Mouse (Mus musculus): ENCODE measurements around the gene Ugt1a6a. TPM values are rescaled to one million over a fixed set of nuclear protein-coding genes. Genes with fewer than 3 reads are reported as not detected.
A peak's percentile ranks its signal among the peaks of the same experiment; 100 is the strongest.
"Not testable (repeated sequence)": the region's sequence is repeated elsewhere in the genome, so short reads cannot be mapped to it uniquely, and the experiment has no call there.

Gene Ugt1a6a
- total RNA-seq, 2 experiments from 2014 or later = 2.2 to 2.7 TPM

GRCm38 (mm10) chr1:88133908-88134456 lies 627 bp upstream of the Ugt1a6a start:
- no peak for DNase-seq
- intact Hi-C loops (cut with DNase I) = no loop called here

DNA sequence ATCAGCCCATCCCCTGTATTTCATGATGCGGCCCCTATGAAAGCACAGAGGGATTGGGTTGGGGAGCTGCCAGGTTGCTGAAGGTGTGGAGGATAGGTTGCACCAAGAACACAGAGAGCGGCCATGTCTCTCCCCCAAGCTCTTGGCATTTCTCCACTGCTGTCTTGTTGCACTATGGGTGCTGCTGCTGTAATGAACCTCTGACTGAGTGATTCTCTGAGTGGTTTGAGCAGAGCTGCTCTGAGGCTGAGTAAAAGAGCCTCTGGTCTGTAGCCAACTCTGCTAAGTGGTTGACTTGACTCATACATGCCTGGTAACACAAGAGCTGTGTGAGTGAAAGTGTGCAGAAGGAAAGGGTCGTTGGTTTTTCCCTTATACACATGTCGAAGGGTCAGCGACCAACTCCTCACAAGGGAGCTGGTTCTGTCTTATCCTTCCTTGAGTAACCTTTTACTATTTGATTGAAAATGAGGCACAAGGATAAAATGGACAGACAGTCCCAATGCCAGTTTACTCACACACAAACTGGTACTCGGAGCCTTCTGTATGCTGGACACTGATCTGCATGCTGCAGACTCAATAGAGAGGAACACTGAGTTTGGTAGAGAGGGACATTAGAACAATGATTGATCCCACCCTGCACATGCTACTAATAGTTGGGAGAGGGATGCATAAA lies 758 bp downstream of the Ugt1a6a start:
- DNase-seq; intact Hi-C loops (cut with DNase I): not testable (repeated sequence)

DNA sequence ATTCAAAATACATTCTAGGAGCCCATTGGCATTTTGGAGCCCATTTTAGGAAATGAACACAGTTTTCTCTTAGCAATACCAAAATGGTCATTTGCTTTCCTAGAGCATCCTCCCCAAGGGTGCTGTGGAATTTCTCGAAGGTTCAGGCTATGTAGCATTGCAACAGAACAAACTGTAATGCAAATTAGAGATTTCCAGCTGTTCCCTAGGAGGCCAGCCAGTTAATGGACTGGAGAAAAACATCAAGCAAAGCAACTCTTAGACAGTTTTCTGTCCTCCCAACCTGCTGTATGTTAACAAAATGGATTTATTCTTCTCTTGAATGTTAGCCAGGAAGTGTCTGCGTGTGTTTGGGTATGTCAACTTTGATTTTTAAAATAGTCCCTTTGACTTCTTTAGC lies 2.0 kb downstream of the Ugt1a6a start:
- intact Hi-C loops (cut with DNase I) = no loop called here
- peak; percentile 27 to 33 for DNase-seq

GRCm38 (mm10) chr1:88137264-88137663 lies 2.7 kb downstream of the Ugt1a6a start:
- DNase-seq = no peak
- intact Hi-C loops (cut with DNase I) = no loop called here

GRCm38 (mm10) chr1:88138145-88138544 lies 3.5 kb downstream of the Ugt1a6a start:
- no peak for DNase-seq
- intact Hi-C loops (cut with DNase I) = no loop called here

DNA sequence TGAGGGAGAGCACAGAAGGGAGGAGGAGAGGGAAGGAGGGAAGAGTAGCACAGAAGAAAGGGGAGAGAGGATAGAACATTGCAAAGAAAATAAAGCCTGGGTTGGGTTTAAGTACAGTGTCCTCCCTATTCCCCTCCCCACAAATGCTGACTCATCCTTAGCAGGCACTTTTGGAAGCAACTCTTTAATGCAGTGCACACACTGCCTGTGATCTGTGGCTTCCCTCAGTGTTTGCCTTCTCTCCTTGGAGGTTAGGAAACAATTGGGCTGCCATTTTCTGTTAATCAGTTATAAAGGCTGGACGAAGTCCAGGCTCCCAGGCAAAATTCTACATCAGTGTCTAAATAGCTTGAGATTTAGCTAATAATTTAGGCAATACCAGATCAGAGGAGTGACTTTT lies 5.9 kb downstream of the Ugt1a6a start:
- intact Hi-C loops (cut with DNase I); DNase-seq: not testable (repeated sequence)

GRCm38 (mm10) chr1:88143966-88144675 lies 9.5 kb downstream of the Ugt1a6a start:
- intact Hi-C loops (cut with DNase I) = not testable (repeated sequence)

DNA sequence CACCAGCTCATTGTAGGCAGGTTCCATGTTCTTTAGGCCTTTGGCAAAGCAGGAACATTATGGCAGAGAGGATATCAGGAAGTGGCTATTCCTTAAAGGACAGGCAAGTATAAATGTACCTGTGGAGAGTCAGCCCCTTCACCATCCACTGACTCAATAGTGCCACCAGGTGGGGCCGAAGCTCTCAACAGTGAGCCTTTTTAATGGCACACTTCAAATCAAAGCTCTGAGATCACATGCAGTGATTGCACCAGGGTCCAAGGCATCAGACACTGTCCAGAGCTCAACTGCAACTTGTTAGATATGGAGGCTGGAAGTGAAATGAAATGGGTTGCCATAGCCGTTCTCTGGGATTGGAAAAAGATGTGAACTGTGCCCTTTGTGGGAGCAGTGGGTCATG lies 10.7 kb downstream of the Ugt1a6a start:
- intact Hi-C loops (cut with DNase I); DNase-seq: not testable (repeated sequence)

More at GRCm38 (mm10) chr1:88143966-88144675, 9.5 kb downstream of the Ugt1a6a start:
- peak in 1 of 2 experiments; percentile 52 for DNase-seq

DNA sequence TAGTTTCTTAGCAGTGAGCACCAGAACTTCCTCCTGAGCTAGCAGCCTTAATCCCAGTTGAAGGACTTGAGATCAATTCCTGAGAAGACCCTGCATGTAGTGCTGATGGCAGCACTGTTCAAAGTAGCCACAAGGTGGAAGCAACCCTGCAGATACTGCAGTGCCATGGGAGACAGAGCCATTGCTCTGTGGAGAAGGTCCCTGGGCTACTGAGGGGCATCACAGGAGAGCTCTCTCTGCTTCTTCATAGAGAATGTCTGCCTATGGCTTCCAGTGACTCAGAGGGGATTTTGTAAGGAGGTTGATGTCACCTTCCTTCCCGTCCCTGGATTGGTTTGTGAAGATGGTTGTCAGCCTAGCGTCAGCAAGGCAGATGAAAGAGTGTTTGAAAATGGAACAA lies 15.5 kb downstream of the Ugt1a6a start:
- DNase-seq = not testable (repeated sequence)
- intact Hi-C loops (cut with DNase I) = loop anchor here (5.0 kb wide), 1 partner anchor 127 kb away; the partner anchor contains the start of genes Hjurp and Trpm8

DNA sequence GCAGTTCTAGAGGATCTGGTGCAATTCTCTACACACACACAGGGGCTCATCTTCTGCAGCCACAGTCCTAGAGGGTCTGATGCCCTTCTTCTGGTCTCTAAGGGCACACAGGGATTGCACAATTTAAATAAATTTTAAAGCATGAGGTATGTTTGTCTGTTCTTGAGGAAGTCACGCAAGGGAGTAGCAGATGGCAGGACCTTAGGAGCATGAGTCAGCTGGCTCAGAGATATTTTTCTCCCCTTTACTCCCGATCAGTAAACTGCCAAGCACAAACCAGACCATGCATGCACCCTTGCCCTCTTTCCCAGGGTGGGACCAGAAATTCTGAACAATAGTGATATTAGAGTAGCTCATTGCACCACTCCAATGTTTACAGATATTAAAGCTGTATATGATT lies 23.8 kb downstream of the Ugt1a6a start:
- intact Hi-C loops (cut with DNase I) = no loop called here
- DNase-seq = no peak

DNA sequence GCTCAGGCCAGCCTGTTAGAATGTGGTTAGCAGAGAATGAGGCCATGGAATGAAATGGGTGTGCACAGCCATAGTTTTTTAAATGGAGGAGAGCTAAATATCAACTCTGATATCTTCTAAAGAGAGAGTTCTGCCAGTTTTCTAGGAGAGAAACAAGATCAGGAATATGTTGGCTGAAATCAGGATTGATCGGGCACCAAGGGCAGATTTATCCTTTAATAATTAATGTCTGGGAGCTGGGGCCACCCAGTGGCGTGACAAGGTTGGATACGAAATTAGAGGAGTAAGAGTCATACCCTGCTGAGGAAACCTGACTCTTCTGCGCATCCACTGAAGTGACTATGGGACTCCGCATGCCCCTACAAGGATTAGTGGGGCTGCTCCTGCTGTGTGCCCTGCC lies 31.1 kb downstream of the Ugt1a6a start, which contains the start of gene Ugt1a5:
Gene Ugt1a5 (plus strand): TSS at position 302 of the 400 bp plus-strand sequence.
- DNase-seq = no peak
- intact Hi-C loops (cut with DNase I) = no loop called here

DNA sequence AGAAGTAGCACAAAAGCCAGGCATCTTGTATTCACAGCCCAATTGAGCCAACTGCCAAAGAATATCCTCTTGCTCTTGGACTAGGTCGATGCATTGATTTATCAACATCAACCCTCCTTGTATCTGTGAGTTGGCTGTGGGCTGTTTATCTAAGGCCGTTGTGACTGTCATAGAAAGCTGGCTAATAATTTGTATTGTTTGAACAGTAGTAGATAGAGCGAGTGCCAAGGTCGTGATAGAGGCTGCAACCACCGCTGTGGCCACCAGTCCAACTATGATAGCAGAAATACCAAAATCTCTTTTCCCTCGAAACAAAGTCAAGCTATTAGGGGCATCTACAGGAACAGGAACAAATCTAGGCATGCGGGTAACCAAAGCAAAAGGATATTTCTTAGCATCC lies 37.6 kb downstream of the Ugt1a6a start:
- DNase-seq; intact Hi-C loops (cut with DNase I): not testable (repeated sequence)

GRCm38 (mm10) chr1:88179657-88180056 lies 45.0 kb downstream of the Ugt1a6a start:
- DNase-seq = no peak
- intact Hi-C loops (cut with DNase I) = no loop called here

DNA sequence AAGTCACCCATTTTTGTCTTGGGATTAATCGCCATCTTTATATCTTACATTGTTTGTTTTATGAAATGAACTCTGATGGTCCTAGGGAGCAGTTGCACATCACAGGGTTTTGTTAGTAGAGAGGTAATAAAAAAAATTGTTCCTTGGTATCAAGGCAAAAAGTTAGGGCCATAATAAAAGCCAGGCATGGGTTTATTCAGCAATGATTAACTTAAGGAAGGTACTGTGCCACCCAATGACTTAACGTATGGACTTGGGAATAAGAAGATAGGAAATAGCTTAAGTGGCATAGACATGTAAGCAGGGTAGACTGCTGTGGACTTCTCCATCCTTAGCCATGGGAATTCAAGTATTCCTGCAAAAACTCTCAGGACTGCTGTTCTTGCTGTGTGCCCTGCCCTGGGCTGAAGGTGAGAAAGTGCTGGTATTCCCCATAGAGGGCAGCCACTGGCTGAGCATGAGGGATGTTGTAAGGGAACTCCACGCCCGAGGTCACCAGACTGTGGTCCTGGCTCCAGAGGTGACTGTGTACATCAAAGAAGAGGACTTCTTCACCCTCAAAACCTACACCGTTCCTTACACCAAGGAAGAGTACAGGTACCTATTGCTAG lies 51.8 kb downstream of the Ugt1a6a start:
- intact Hi-C loops (cut with DNase I) = no loop called here
- no peak for DNase-seq

DNA sequence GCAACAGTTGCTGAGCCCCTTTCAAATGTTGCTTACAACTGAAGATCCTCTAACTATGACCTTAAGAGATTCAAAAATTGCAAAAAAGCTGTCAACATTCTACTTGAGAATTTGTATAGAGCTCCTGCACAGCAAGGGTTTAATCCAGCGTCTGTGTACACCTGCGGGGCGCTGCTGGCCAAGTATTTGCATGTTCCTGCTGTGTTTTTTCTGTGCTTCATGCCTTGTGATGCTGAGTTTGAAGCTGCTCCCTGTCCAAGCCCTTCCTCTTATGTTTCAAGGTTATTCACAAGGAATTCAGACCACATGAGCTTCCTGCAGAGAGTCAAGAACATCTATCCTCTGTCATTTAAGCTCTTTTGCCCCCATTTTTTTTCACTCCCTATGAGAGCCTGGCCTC lies 57.5 kb downstream of the Ugt1a6a start:
- intact Hi-C loops (cut with DNase I) = no loop called here
- DNase-seq = no peak

DNA sequence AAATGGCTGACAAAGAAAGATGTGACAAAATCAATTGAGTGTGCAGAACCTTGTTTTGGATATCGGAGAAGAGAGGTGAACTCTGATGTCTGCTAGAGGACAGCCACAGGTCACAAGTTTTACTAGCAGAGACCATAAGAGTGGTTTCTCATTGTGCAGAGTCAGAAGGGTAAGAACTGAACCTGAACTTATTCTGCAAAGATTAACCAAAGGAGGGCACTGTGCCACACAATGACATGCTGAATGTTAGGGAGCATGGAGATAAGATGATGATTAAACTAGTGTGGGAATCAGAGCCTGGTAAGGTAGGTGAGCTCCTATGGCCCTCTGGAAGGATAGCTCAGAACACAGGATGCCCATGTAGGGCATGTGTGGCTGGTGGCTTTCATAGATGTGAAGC lies 61.1 kb downstream of the Ugt1a6a start:
- intact Hi-C loops (cut with DNase I) = no loop called here
- DNase-seq = no peak

- no peak for DNase-seq
Measured at GRCm38 (mm10) chr1:88197443-88197842, 62.8 kb downstream of the Ugt1a6a start.

DNA sequence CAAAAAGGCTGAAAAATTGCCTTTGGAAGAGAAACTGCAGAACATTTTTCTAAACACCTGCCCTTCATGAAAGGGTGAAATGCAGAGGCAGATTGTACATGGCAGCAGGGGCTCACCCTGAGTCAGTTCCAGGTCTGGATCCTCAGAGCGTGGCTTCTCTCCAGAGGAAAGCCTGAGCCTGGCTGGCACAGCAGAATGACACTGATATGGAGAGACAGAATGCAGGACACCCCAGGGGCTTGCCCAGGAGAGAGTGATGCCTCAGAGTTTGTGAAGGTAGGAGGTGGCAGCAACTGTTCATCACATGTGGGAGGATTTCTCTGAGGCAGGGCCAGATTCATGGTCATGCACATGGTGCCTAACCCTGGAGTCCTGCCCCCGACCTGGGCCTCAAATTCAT lies 65.4 kb downstream of the Ugt1a6a start:
- intact Hi-C loops (cut with DNase I) = no loop called here
- DNase-seq = no peak

More at GRCm38 (mm10) chr1:88197443-88197842, 62.8 kb downstream of the Ugt1a6a start:
- intact Hi-C loops (cut with DNase I) = no loop called here

DNA sequence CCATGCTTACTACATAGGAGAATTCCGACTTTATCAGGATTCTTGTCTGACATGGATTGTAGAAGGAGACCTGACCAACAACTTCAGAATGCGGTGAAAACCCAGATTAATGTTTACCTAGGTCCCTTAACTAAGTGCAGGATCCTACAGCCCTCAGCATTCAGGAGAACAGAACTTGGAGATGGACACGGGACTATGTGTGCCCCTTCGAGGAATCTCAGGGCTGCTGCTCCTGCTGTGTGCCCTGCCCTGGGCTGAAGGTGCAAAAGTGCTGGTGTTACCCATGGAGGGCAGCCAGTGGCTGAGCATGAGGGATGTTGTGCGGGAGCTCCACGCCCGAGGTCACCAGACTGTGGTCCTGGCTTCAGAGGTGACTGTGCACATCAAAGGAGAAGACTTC lies 65.8 kb downstream of the Ugt1a6a start, which contains the start of gene Ugt1a2:
Gene Ugt1a2 (plus strand): TSS at position 146 of the 400 bp plus-strand sequence.
- no peak for DNase-seq
- intact Hi-C loops (cut with DNase I) = no loop called here

GRCm38 (mm10) chr1:88205294-88205922 lies 70.8 kb downstream of the Ugt1a6a start, which contains the start of gene Dnajb3:
TSS of gene Dnajb3 (minus strand) at chr1:88205782.
- peak; percentile 77 to 80 for DNase-seq
- intact Hi-C loops (cut with DNase I) = no loop called here

All from heart, postnatal 10 days (tissue).